Mouse (Mus musculus): ENCODE data around the gene Zfp638. TPM values are rescaled to one million over a fixed set of nuclear protein-coding genes. Genes with fewer than 3 reads are reported as not detected.
"Not testable (repeated sequence)": the region's sequence is repeated elsewhere in the genome, so short reads cannot be mapped to it uniquely, and the experiment has no call there.

The Zfp638 gene
- total RNA-seq, 1 experiment from 2014 or later, result 232 TPM

GRCm38 (mm10) chr6:84025636-84026035, 158.7 kb downstream of the Zfp638 start:
- no peak for ATAC-seq (replicated peaks in 1 of 2; ENCODE audit: insufficient read depth in 1 of 2, low FRiP score in 2 of 2, low TSS enrichment in 1 of 2, low read depth in 1 of 2, poor library complexity in 2 of 2, severe bottlenecking in 2 of 2)

DNA sequence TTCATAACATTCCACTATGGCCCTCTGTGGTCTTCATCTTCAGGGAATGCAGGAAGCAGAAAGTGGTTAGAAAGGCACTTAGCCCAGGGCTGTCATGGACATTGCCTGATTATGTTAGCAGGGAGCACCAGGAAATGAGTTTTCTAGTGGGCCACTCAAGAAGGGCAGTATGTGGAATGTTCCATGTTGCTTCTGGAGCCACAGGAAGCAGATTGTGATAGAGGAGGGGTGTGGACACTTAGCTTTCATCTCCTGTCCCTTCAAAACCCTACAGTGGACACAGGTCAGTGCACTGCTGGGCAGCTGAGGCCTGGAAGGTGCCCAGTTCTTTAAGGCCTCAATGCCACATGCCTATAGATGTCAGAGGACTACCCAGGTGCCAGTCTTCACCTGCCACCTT, 161.9 kb downstream of the Zfp638 start:
- ATAC-seq (replicated peaks in 1 of 2; ENCODE audit: insufficient read depth in 1 of 2, low FRiP score in 2 of 2, low TSS enrichment in 1 of 2, low read depth in 1 of 2, poor library complexity in 2 of 2, severe bottlenecking in 2 of 2), result no peak

- no peak for ATAC-seq (replicated peaks in 1 of 2; ENCODE audit: insufficient read depth in 1 of 2, low FRiP score in 2 of 2, low TSS enrichment in 1 of 2, low read depth in 1 of 2, poor library complexity in 2 of 2, severe bottlenecking in 2 of 2)
These were observed 162.9 kb downstream of the Zfp638 start for GRCm38 (mm10) chr6:84029775-84030174.

GRCm38 (mm10) chr6:84032516-84032915, 165.6 kb downstream of the Zfp638 start:
- not testable (repeated sequence) for ATAC-seq (replicated peaks in 1 of 2; ENCODE audit: insufficient read depth in 1 of 2, low FRiP score in 2 of 2, low TSS enrichment in 1 of 2, low read depth in 1 of 2, poor library complexity in 2 of 2, severe bottlenecking in 2 of 2)

Other genes with a start within 250 kb of the Zfp638 start
- not detected in 2 replicates for gene Clec4f, start 210.9 kb upstream of the Zfp638 start, total RNA-seq (2017)
- gene Cd207, start 189.3 kb upstream of the Zfp638 start, total RNA-seq (2017), result not detected in 2 replicates
- not detected in 2 replicates for gene Vax2, start 155.8 kb upstream of the Zfp638 start, total RNA-seq (2017)
- gene Atp6v1b1, start 124.1 kb upstream of the Zfp638 start, total RNA-seq (2017), result not detected in 2 replicates
- not detected in 2 replicates for gene Ankrd53, start 104.5 kb upstream of the Zfp638 start, total RNA-seq (2017)
- 22.6 and 23.0 TPM in 2 replicates for gene Tex261, start 91.3 kb upstream of the Zfp638 start, total RNA-seq (2017)
- 9.1 and 18.4 TPM in 2 replicates for gene Nagk, start 72.1 kb upstream of the Zfp638 start, total RNA-seq (2017)
- gene Paip2b, start 35.4 kb upstream of the Zfp638 start, total RNA-seq (2017), result 24.9 and 35.6 TPM in 2 replicates
- not detected in 2 replicates for gene Dysf, start 141.5 kb downstream of the Zfp638 start, total RNA-seq (2017)